In the genomic region with DNA sequence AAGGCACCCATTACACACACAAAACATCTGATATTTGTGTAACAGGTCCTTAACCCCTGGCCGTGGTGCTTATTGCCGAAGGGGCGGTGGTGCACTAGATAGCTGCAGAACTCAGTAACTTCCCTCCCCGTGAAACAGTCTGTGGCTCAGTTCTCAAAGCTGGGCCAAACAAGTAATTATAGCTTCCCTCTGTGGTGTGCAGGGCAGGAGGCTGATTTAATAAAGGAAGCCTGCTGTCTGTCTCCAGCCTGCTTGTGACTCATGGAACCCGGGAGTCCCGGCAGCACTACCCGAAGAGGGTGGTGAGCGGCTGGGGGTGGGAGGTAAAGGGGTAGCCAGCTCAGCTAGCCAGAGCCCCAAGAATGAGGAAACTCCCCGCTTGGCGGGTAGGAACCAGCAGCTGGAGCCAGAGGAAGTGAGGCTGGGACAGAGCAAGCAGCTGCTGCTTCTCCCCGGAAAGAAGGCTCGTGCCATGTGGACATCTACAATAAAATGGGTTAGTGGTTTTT, we compare ENCODE assay signal across 8 mouse cellular contexts. TPM values are rescaled to one million over a fixed set of nuclear protein-coding genes. Genes with fewer than 3 reads are reported as not detected.
DNase-seq lines count a peak whose midpoint lies in the region; ATAC-seq and TF ChIP-seq lines count a peak whose summit lies in the region.

No protein-coding gene starts in this region.

- ATAC-seq in embryonic facial prominence, embryonic 11.5 days (replicated peaks; ENCODE audit: insufficient number of reproducible peaks, low FRiP score, low TSS enrichment, low read depth) = 0 out of 2 replicates have a peak, but pooled peaks have one; percentile 25
- ATAC-seq in limb, embryonic 12.5 days (ENCODE audit: insufficient number of reproducible peaks, insufficient read depth, low FRiP score, low TSS enrichment, low read depth) = 0 out of 2 replicates have a peak, but pooled peaks have one; percentile 26
- ATAC-seq in midbrain, embryonic 13.5 days = peak; percentile 68

- peak; percentile 34; the same call in 1 of the 2 replicates for TF ChIP-seq EP300 in heart, adult 2 months (IDR thresholded peaks at IDR 0.05; ENCODE audit: insufficient read depth, low read depth, low read length)

- H3K9me3 ChIP-seq in embryonic facial prominence, embryonic 11.5 days (replicated peaks; ENCODE audit: control insufficient read depth, low read length) = no peaks in the 10 kb centered on the region
- no peaks in the 10 kb centered on the region for H3K9me3 ChIP-seq in limb, embryonic 12.5 days
- no peaks in the 10 kb centered on the region for H3K9me3 ChIP-seq in midbrain, embryonic 13.5 days

- TF ChIP-seq POLR2A in heart, adult 2 months (IDR thresholded peaks at IDR 0.05; ENCODE audit: insufficient read depth, low read depth, low read length) = peak; percentile 41; the same call in 1 of the 2 replicates

- WGBS in embryonic facial prominence, embryonic 11.5 days = 7% methylated on average over 12 of the region's 12 CpGs
- 4% methylated on average over 12 of the region's 12 CpGs for WGBS in heart, adult 2 months
- 3% methylated on average over 12 of the region's 12 CpGs for WGBS in limb, embryonic 12.5 days
- WGBS in midbrain, embryonic 13.5 days = 3% methylated on average over 12 of the region's 12 CpGs

- DNase-seq in retina, postnatal 1 day = peak; percentile 74
- no peak for DNase-seq in retina, embryonic 14.5 days (ENCODE audit: low spot score)
- DNase-seq in embryonic facial prominence, embryonic 11.5 days (ENCODE audit: low spot score) = peak; percentile 45
- peak; percentile 83 to 89 for DNase-seq in heart, adult 2 months
- peak; percentile 53 for DNase-seq in kidney, adult 18-20 months
- DNase-seq in spleen, postnatal 36 days (ENCODE audit: low spot score in 2 of 2) = peak; percentile 46 to 48

- no peaks in the 10 kb centered on the region for H3K27me3 ChIP-seq in embryonic facial prominence, embryonic 11.5 days (ENCODE audit: control insufficient read depth, insufficient read depth, low read length)
- H3K27me3 ChIP-seq in heart, adult 2 months (ENCODE audit: control insufficient read depth, insufficient read depth, low read length) = no peaks in the 10 kb centered on the region
- no peaks in the 10 kb centered on the region for H3K27me3 ChIP-seq in limb, embryonic 12.5 days
- 0 out of 2 replicates have a peak, but pooled peaks cover 3% of the 10 kb centered on the region for H3K27me3 ChIP-seq in midbrain, embryonic 13.5 days

- TF ChIP-seq CTCF in heart, adult 2 months (IDR thresholded peaks at IDR 0.05) = no peak

- H3K79me2 ChIP-seq in heart, adult 2 months (replicated peaks; ENCODE audit: control insufficient read depth, insufficient read depth, low read length) = peaks cover 6% of the 10 kb centered on the region

- no peaks in the 10 kb centered on the region for H3K36me3 ChIP-seq in embryonic facial prominence, embryonic 11.5 days (replicated peaks; ENCODE audit: control insufficient read depth, insufficient read depth, low read depth, low read length)
- no peaks in the 10 kb centered on the region for H3K36me3 ChIP-seq in heart, adult 2 months (ENCODE audit: control insufficient read depth, insufficient read depth, low read length)
- no peaks in the 10 kb centered on the region for H3K36me3 ChIP-seq in limb, embryonic 12.5 days
- no peaks in the 10 kb centered on the region for H3K36me3 ChIP-seq in midbrain, embryonic 13.5 days

- H3K9ac ChIP-seq in embryonic facial prominence, embryonic 11.5 days (replicated peaks; ENCODE audit: low read length) = no peak overlapping the region; the same call in 1 of the 2 replicates
- peak overlapping the region; percentile 14 for H3K9ac ChIP-seq in heart, adult 2 months (ENCODE audit: low read depth, low read length)
- peak overlapping the region; percentile 31; the same call in 1 of the 2 replicates for H3K9ac ChIP-seq in limb, embryonic 12.5 days (replicated peaks)
- H3K9ac ChIP-seq in midbrain, embryonic 13.5 days (replicated peaks) = 0 out of 2 replicates have a peak overlapping the region, but pooled peaks have one; percentile 65

- intact Hi-C loops in heart, adult 2 months (cut with DNase I) = loop anchor here (1.0 to 2.0 kb wide), 3 partner anchors 33 to 47 kb away; partner anchors contain the start of gene Chd9

- peak overlapping the region; percentile 84 for H3K4me2 ChIP-seq in embryonic facial prominence, embryonic 11.5 days (ENCODE audit: low read depth, low read length)
- peak overlapping the region; percentile 74 for H3K4me2 ChIP-seq in limb, embryonic 12.5 days
- H3K4me2 ChIP-seq in midbrain, embryonic 13.5 days (replicated peaks) = peak overlapping the region; percentile 74

- peaks cover 14% of the 10 kb centered on the region for H3K4me1 ChIP-seq in embryonic facial prominence, embryonic 11.5 days (ENCODE audit: control insufficient read depth, insufficient read depth, low read length)
- peaks cover 17% of the 10 kb centered on the region for H3K4me1 ChIP-seq in heart, adult 2 months (ENCODE audit: control insufficient read depth, insufficient read depth, low read length)
- H3K4me1 ChIP-seq in limb, embryonic 12.5 days (replicated peaks) = peaks cover 24% of the 10 kb centered on the region
- peaks cover 32% of the 10 kb centered on the region for H3K4me1 ChIP-seq in midbrain, embryonic 13.5 days (replicated peaks)

- no peak overlapping the region for H3K4me3 ChIP-seq in embryonic facial prominence, embryonic 11.5 days (ENCODE audit: low read depth, low read length)
- H3K4me3 ChIP-seq in heart, adult 2 months = peak overlapping the region; percentile 55
- peak overlapping the region; percentile 45; the same call in 1 of the 2 replicates for H3K4me3 ChIP-seq in limb, embryonic 12.5 days (replicated peaks)
- H3K4me3 ChIP-seq in midbrain, embryonic 13.5 days (replicated peaks) = peak overlapping the region; percentile 40

- peak overlapping the region; percentile 78 for H3K27ac ChIP-seq in embryonic facial prominence, embryonic 11.5 days (replicated peaks; ENCODE audit: low read depth, low read length)
- peak overlapping the region; percentile 95 for H3K27ac ChIP-seq in heart, adult 2 months
- peak overlapping the region; percentile 92 for H3K27ac ChIP-seq in limb, embryonic 12.5 days
- peak overlapping the region; percentile 88 for H3K27ac ChIP-seq in midbrain, embryonic 13.5 days

RNA-seq across cellular contexts. Expression of gene Chd9, which starts 48.1 kb away (rescaled TPM):
- 37.1 and 38.9 TPM in 2 replicates for polyA plus RNA-seq in embryonic facial prominence, embryonic 11.5 days (2014; fragmentation: Nextera tagmentation; extraction: Ambion mirVana)
- total RNA-seq in heart, adult 2 months (2021) = 10 to 100 TPM; 43.5 to 49.7 TPM
- 54.4 and 54.6 TPM in 2 replicates for polyA plus RNA-seq in heart, adult 2 months (2012; rRNA removed)
- polyA plus RNA-seq in limb, embryonic 12.5 days (2016; fragmentation: Nextera tagmentation; extraction: Ambion mirVana) = 81.2 and 81.9 TPM in 2 replicates
- 61.1 and 69.6 TPM in 2 replicates for polyA plus RNA-seq in midbrain, embryonic 13.5 days (2015; fragmentation: Nextera tagmentation; extraction: Ambion mirVana)

RNA-seq across cellular contexts. Expression of gene Gm19935, which starts 59.1 kb away (rescaled TPM):
- not detected in 2 replicates for polyA plus RNA-seq in embryonic facial prominence, embryonic 11.5 days (2014; fragmentation: Nextera tagmentation; extraction: Ambion mirVana)
- not detected for total RNA-seq in heart, adult 2 months (2021)
- polyA plus RNA-seq in heart, adult 2 months (2012; rRNA removed) = 1.2 TPM in 1 of 2 replicates, not detected in the other
- not detected in 2 replicates for polyA plus RNA-seq in limb, embryonic 12.5 days (2016; fragmentation: Nextera tagmentation; extraction: Ambion mirVana)
- polyA plus RNA-seq in midbrain, embryonic 13.5 days (2015; fragmentation: Nextera tagmentation; extraction: Ambion mirVana) = not detected in 2 replicates
